Mouse (Mus musculus): ENCODE results near the gene Ifna14. TPM values are rescaled to one million over a fixed set of nuclear protein-coding genes. Genes with fewer than 3 reads are reported as not detected.

Gene Ifna14
- total and polyA plus RNA-seq, 3 experiments: not detected

DNA sequence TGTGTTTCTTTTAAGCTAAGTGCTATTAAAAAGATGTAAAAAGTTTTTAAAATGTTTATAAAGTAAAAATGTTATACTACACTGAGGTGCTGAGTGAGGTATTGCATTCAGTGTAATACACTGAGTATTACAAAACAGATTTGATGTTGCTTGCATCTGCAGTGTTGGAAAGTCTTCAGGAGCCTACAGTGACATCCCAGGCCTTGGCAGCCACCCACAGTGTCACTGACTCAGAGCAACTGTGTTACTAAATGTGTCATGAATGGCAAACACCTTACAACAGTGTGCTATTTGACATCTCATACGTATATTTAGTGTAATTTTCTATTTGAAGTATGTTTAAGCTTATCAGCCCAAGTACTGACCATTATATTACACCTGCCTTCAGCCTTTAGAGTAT, 23.6 kb downstream of the Ifna14 start:
- H3K36me3 ChIP-seq (ENCODE audit: control insufficient read depth, insufficient read depth, low read length): no peaks in the 10 kb centered on the region
- 82% methylated on average over 1 of the region's 1 CpGs for WGBS
- H3K79me2 ChIP-seq (replicated peaks; ENCODE audit: control insufficient read depth, insufficient read depth, low read length): no peaks in the 10 kb centered on the region
- TF ChIP-seq POLR2A (IDR thresholded peaks at IDR 0.05; ENCODE audit: insufficient read depth, low read depth, low read length) (no peak), EP300 (IDR thresholded peaks at IDR 0.05; ENCODE audit: insufficient read depth, low read depth, low read length) (no peak), CTCF (IDR thresholded peaks at IDR 0.05) (no peak)
- DNase-seq: no peak
- H3K27ac ChIP-seq: no peak overlapping the region
- no peaks in the 10 kb centered on the region for H3K27me3 ChIP-seq (ENCODE audit: control insufficient read depth, insufficient read depth, low read length)
- intact Hi-C loops (cut with DNase I): no loop called here
- no peak overlapping the region for H3K4me3 ChIP-seq
- H3K4me1 ChIP-seq (ENCODE audit: control insufficient read depth, insufficient read depth, low read length): peaks cover 1% of the 10 kb centered on the region
- H3K9ac ChIP-seq (ENCODE audit: low read depth, low read length): no peak overlapping the region

GRCm38 (mm10) chr4:88543649-88544234, 27.9 kb downstream of the Ifna14 start:
- H3K36me3 ChIP-seq (ENCODE audit: control insufficient read depth, insufficient read depth, low read length): no peaks in the 10 kb centered on the region
- no peaks in the 10 kb centered on the region for H3K79me2 ChIP-seq (replicated peaks; ENCODE audit: control insufficient read depth, insufficient read depth, low read length)
- H3K27me3 ChIP-seq (ENCODE audit: control insufficient read depth, insufficient read depth, low read length): no peaks in the 10 kb centered on the region
- no peak overlapping the region for H3K4me3 ChIP-seq
- no peak overlapping the region for H3K9ac ChIP-seq (ENCODE audit: low read depth, low read length)
- no peaks in the 10 kb centered on the region for H3K4me1 ChIP-seq (ENCODE audit: control insufficient read depth, insufficient read depth, low read length)
- intact Hi-C loops (cut with DNase I): loop anchor here (1.0 to 5.0 kb wide), 5 partner anchors 20 to 1175 kb away; partner anchors contain the start of gene Mllt3
- no peak for DNase-seq
- no peak overlapping the region for H3K27ac ChIP-seq
- whole genome bisulfite sequencing: 45% methylated on average over 2 of the region's 2 CpGs
- no peak for TF ChIP-seq EP300 (IDR thresholded peaks at IDR 0.05; ENCODE audit: insufficient read depth, low read depth, low read length)
- TF ChIP-seq CTCF (IDR thresholded peaks at IDR 0.05): no peak; the same call in 1 of the 2 replicates
- TF ChIP-seq POLR2A (IDR thresholded peaks at IDR 0.05; ENCODE audit: insufficient read depth, low read depth, low read length): no peak

- Histone ChIP-seq H3K4me1 (ENCODE audit: control insufficient read depth, insufficient read depth, low read length) (peaks cover 11% of the 10 kb centered on the region), H3K27me3 (ENCODE audit: control insufficient read depth, insufficient read depth, low read length) (no peaks in the 10 kb centered on the region), H3K79me2 (replicated peaks; ENCODE audit: control insufficient read depth, insufficient read depth, low read length) (no peaks in the 10 kb centered on the region), H3K9ac (ENCODE audit: low read depth, low read length) (peak overlapping the region; percentile 38), H3K27ac (peak overlapping the region; percentile 84), H3K36me3 (ENCODE audit: control insufficient read depth, insufficient read depth, low read length) (peaks cover 6% of the 10 kb centered on the region), H3K4me3 (peak overlapping the region; percentile 15)
- WGBS: 14% methylated on average over 12 of the region's 12 CpGs
- DNase-seq: peak; percentile 53 to 67
- intact Hi-C loops (cut with DNase I): loop anchor here (2.0 kb wide), 1 partner anchor 61 kb away; no protein-coding TSS in a partner anchor
- TF ChIP-seq EP300 (IDR thresholded peaks at IDR 0.05; ENCODE audit: insufficient read depth, low read depth, low read length): no peak
- TF ChIP-seq POLR2A (IDR thresholded peaks at IDR 0.05; ENCODE audit: insufficient read depth, low read depth, low read length): peak; percentile 41; the same call in 1 of the 2 replicates
Observed at GRCm38 (mm10) chr4:88537328-88537727, 34.3 kb downstream of the Ifna14 start.

DNA sequence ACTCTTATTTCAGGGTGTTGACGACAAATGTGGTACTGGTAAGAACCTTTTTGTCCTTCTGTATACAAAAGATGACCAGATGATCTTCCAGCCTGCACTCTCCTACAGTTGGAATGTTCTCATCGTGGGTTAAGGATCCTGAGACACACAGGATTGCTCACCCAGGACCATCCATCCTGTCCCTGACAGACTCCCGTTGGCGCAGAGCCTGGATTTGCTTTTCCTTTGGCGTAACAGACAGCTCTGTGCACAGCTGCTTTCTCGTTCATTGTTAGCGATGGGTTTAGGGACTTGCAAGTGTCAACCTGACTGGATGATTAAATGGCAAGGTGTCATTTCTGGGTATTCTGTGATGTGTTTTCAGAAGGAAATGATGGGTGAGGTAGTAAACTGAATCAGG, 35.0 kb downstream of the Ifna14 start:
- peak; percentile 40 to 42 for DNase-seq
- peaks cover 11% of the 10 kb centered on the region for H3K4me1 ChIP-seq (ENCODE audit: control insufficient read depth, insufficient read depth, low read length)
- TF ChIP-seq CTCF (IDR thresholded peaks at IDR 0.05): no peak
- TF ChIP-seq EP300 (IDR thresholded peaks at IDR 0.05; ENCODE audit: insufficient read depth, low read depth, low read length): peak; percentile 59; the same call in 1 of the 2 replicates
- no peaks in the 10 kb centered on the region for H3K79me2 ChIP-seq (replicated peaks; ENCODE audit: control insufficient read depth, insufficient read depth, low read length)
- intact Hi-C loops (cut with DNase I): loop anchor here (2.0 kb wide), 1 partner anchor 60 kb away; no protein-coding TSS in a partner anchor
- no peak overlapping the region for H3K9ac ChIP-seq (ENCODE audit: low read depth, low read length)
- 44% methylated on average over 7 of the region's 7 CpGs for WGBS
- H3K36me3 ChIP-seq (ENCODE audit: control insufficient read depth, insufficient read depth, low read length): peaks cover 6% of the 10 kb centered on the region
- H3K4me3 ChIP-seq: no peak overlapping the region
- H3K27ac ChIP-seq: peak overlapping the region; percentile 84
- H3K27me3 ChIP-seq (ENCODE audit: control insufficient read depth, insufficient read depth, low read length): no peaks in the 10 kb centered on the region

DNA sequence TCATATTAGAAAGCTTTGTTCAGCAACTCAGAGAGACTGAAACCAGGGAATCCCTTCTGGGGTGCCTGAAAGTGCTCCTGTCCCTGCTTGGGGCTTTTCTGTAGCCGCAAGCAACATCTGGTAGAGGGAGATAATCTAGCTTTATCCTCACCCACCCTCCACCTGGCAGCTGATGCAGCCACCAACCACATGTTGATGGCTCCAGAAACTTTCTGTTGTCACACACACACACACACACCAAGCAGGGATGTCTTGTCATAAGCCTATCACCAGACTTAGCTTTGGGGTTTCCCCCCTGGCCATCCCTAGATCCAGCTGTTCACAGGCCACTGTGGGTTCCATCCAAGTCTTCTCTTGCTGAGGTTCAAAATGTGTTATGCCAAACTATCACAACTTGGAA, 35.9 kb downstream of the Ifna14 start:
- TF ChIP-seq EP300 (IDR thresholded peaks at IDR 0.05; ENCODE audit: insufficient read depth, low read depth, low read length) (no peak), CTCF (IDR thresholded peaks at IDR 0.05) (no peak), POLR2A (IDR thresholded peaks at IDR 0.05; ENCODE audit: insufficient read depth, low read depth, low read length) (no peak)
- no peak overlapping the region for H3K4me3 ChIP-seq
- H3K36me3 ChIP-seq (ENCODE audit: control insufficient read depth, insufficient read depth, low read length): peaks cover 6% of the 10 kb centered on the region
- no peak overlapping the region for H3K27ac ChIP-seq
- H3K27me3 ChIP-seq (ENCODE audit: control insufficient read depth, insufficient read depth, low read length): no peaks in the 10 kb centered on the region
- H3K4me1 ChIP-seq (ENCODE audit: control insufficient read depth, insufficient read depth, low read length): peaks cover 11% of the 10 kb centered on the region
- intact Hi-C loops (cut with DNase I): loop anchor here (2.0 kb wide), 1 partner anchor 59 kb away; no protein-coding TSS in a partner anchor
- no peak overlapping the region for H3K9ac ChIP-seq (ENCODE audit: low read depth, low read length)
- H3K79me2 ChIP-seq (replicated peaks; ENCODE audit: control insufficient read depth, insufficient read depth, low read length): no peaks in the 10 kb centered on the region
- peak in 1 of 2 experiments; percentile 10 for DNase-seq
- 96% methylated on average over 1 of the region's 1 CpGs for WGBS

GRCm38 (mm10) chr4:88534903-88535302, 36.7 kb downstream of the Ifna14 start:
- H3K4me1 ChIP-seq (ENCODE audit: control insufficient read depth, insufficient read depth, low read length): peaks cover 11% of the 10 kb centered on the region
- intact Hi-C loops (cut with DNase I): no loop called here
- no peaks in the 10 kb centered on the region for H3K79me2 ChIP-seq (replicated peaks; ENCODE audit: control insufficient read depth, insufficient read depth, low read length)
- peaks cover 6% of the 10 kb centered on the region for H3K36me3 ChIP-seq (ENCODE audit: control insufficient read depth, insufficient read depth, low read length)
- DNase-seq: no peak
- TF ChIP-seq EP300 (IDR thresholded peaks at IDR 0.05; ENCODE audit: insufficient read depth, low read depth, low read length) (no peak), CTCF (IDR thresholded peaks at IDR 0.05) (no peak), POLR2A (IDR thresholded peaks at IDR 0.05; ENCODE audit: insufficient read depth, low read depth, low read length) (no peak)
- H3K4me3 ChIP-seq: no peak overlapping the region
- H3K27ac ChIP-seq: no peak overlapping the region
- 55% methylated on average over 1 of the region's 1 CpGs for WGBS
- H3K9ac ChIP-seq (ENCODE audit: low read depth, low read length): no peak overlapping the region
- H3K27me3 ChIP-seq (ENCODE audit: control insufficient read depth, insufficient read depth, low read length): no peaks in the 10 kb centered on the region
